Mouse (Mus musculus): Measurements from ENCODE around the gene Cd2bp2.

Cd2bp2 gene

GRCm38 (mm10) chr7:127194633-127195029 lies 1.2 kb downstream of the Cd2bp2 start:
- in situ Hi-C loops (cut with MboI, MseI), result loop anchor here in 1 of 2 experiments (5.0 to 10.0 kb wide), 3 partner anchors 57 to 720 kb away; partner anchors contain the start of genes Gm42742, Prrt2, Sh2b1 and Spn

- in situ Hi-C loops (cut with MboI, MseI), result loop anchor here in 1 of 2 experiments (5.0 to 10.0 kb wide), 2 partner anchors 57 to 719 kb away; partner anchors contain the start of genes Sh2b1 and Spn
These were observed 1.7 kb downstream of the Cd2bp2 start for GRCm38 (mm10) chr7:127194011-127194632.

GRCm38 (mm10) chr7:127192989-127193388 lies 2.9 kb downstream of the Cd2bp2 start:
- in situ Hi-C loops (cut with MboI, MseI), result loop anchor here in 1 of 2 experiments (5.0 to 10.0 kb wide), 2 partner anchors 56 to 718 kb away; partner anchors contain the start of genes Sh2b1 and Spn

GRCm38 (mm10) chr7:127190672-127191071 lies 5.2 kb downstream of the Cd2bp2 start:
- in situ Hi-C loops (cut with MboI, MseI), result loop anchor here in 1 of 2 experiments (5.0 to 10.0 kb wide), 2 partner anchors 53 to 716 kb away; partner anchors contain the start of genes Sh2b1 and Spn

GRCm38 (mm10) chr7:127188305-127189276 lies 7.3 kb downstream of the Cd2bp2 start:
- in situ Hi-C loops (cut with MboI, MseI), result loop anchor here in 1 of 2 experiments (10.0 kb wide), 1 partner anchor 54 kb away; the partner anchor contains the start of gene Spn

GRCm38 (mm10) chr7:127187351-127187750 lies 8.5 kb downstream of the Cd2bp2 start:
- in situ Hi-C loops (cut with MboI, MseI), result loop anchor here in 1 of 2 experiments (10.0 kb wide), 1 partner anchor 53 kb away; the partner anchor contains the start of gene Spn

- in situ Hi-C loops (cut with MboI, MseI), result loop anchor here in 1 of 2 experiments (10.0 kb wide), 1 partner anchor 51 kb away; the partner anchor contains the start of gene Spn
These were observed 10.2 kb downstream of the Cd2bp2 start for GRCm38 (mm10) chr7:127185601-127186000.

- in situ Hi-C loops (cut with MboI, MseI), result loop anchor here in 1 of 2 experiments (10.0 kb wide), 1 partner anchor 50 kb away; the partner anchor contains the start of gene Spn
These were observed 11.1 kb downstream of the Cd2bp2 start for GRCm38 (mm10) chr7:127184720-127185119.

GRCm38 (mm10) chr7:127183828-127184227 lies 12.0 kb downstream of the Cd2bp2 start:
- in situ Hi-C loops (cut with MboI, MseI), result loop anchor here in 1 of 2 experiments (10.0 kb wide), 1 partner anchor 49 kb away; the partner anchor contains the start of gene Spn

GRCm38 (mm10) chr7:127183345-127183744 lies 12.5 kb downstream of the Cd2bp2 start:
- in situ Hi-C loops (cut with MboI, MseI), result loop anchor here in 1 of 2 experiments (10.0 kb wide), 1 partner anchor 49 kb away; the partner anchor contains the start of gene Spn

- in situ Hi-C loops (cut with MboI, MseI), result loop anchor here in 1 of 2 experiments (10.0 kb wide), 1 partner anchor 47 kb away; the partner anchor contains the start of gene Spn
These were observed 14.1 kb downstream of the Cd2bp2 start for GRCm38 (mm10) chr7:127181724-127182123.

GRCm38 (mm10) chr7:127180783-127181182 lies 15.1 kb downstream of the Cd2bp2 start:
- in situ Hi-C loops (cut with MboI, MseI), result loop anchor here in 1 of 2 experiments (10.0 kb wide), 1 partner anchor 46 kb away; the partner anchor contains the start of gene Spn

- in situ Hi-C loops (cut with MboI, MseI), result no loop called here
These were observed 18.9 kb downstream of the Cd2bp2 start for GRCm38 (mm10) chr7:127176937-127177336.

GRCm38 (mm10) chr7:127166501-127166900 lies 29.3 kb downstream of the Cd2bp2 start:
- in situ Hi-C loops (cut with MboI, MseI), result loop anchor here in 1 of 2 experiments (25.0 kb wide), 1 partner anchor 921 kb away; no protein-coding TSS in a partner anchor

- in situ Hi-C loops (cut with MboI, MseI), result loop anchor here in 1 of 2 experiments (25.0 kb wide), 1 partner anchor 921 kb away; no protein-coding TSS in a partner anchor
These were observed 30.0 kb downstream of the Cd2bp2 start for GRCm38 (mm10) chr7:127165607-127166493.

- in situ Hi-C loops (cut with MboI, MseI), result loop anchor here in 1 of 2 experiments (25.0 kb wide), 1 partner anchor 923 kb away; no protein-coding TSS in a partner anchor
These were observed 31.8 kb downstream of the Cd2bp2 start for GRCm38 (mm10) chr7:127164002-127164401.

- in situ Hi-C loops (cut with MboI, MseI), result loop anchor here in 1 of 2 experiments (25.0 kb wide), 1 partner anchor 925 kb away; no protein-coding TSS in a partner anchor
These were observed 33.3 kb downstream of the Cd2bp2 start for GRCm38 (mm10) chr7:127162546-127162945.

- in situ Hi-C loops (cut with MboI, MseI), result loop anchor here in 1 of 2 experiments (25.0 kb wide), 1 partner anchor 930 kb away; no protein-coding TSS in a partner anchor
These were observed 38.3 kb downstream of the Cd2bp2 start for GRCm38 (mm10) chr7:127157548-127157947.

- in situ Hi-C loops (cut with MboI, MseI), result loop anchor here in 1 of 2 experiments (25.0 kb wide), 1 partner anchor 934 kb away; no protein-coding TSS in a partner anchor
These were observed 42.4 kb downstream of the Cd2bp2 start for GRCm38 (mm10) chr7:127153477-127153876.

Measured in T-helper 17 cell (primary cell).